Mouse (Mus musculus) stomach, postnatal 0 days (tissue): ENCODE measurements at regions not wholly inside any gene's neighbourhood (a gene's known extent, or its start where the extent isn't known, plus 50 kb on each side); places are given as distances from the start of the nearest gene placed in this dataset.

ENCODE experiments used
- CTCF ChIP-seq: IDR thresholded peaks from 2 replicates; pipeline ENCODE4 v1.5.1; 2016; ENCODE audit warnings: antibody characterized with exemption, low read depth, mild to moderate bottlenecking, moderate library complexity
- EP300 ChIP-seq: optimal IDR thresholded peaks from 2 replicates; pipeline ENCODE3; 2016; ENCODE audit warnings: antibody characterized with exemption

GRCm38 (mm10) chr16:86389063-86389723 lies 487.6 kb upstream of the Adamts5 start:
- TF ChIP-seq CTCF (no peak), EP300 (no peak)
